9 mouse cellular contexts compared by ENCODE assay signal in genomic region chr5:29894606-29895595, GRCm38 (mm10).
DNase-seq lines count a peak whose midpoint lies in the region; ATAC-seq lines count a peak whose summit lies in the region.
"Had no signal": no experiment of that assay in that cellular context is flagged by ENCODE, and none has a peak within 500 bp of the region (broad histone marks: within the 10 kb centered on the region; RNA-seq: fewer than 3 reads in every experiment).

No protein-coding gene starts in this region.

- no peaks in the 10 kb centered on the region for H3K9me3 ChIP-seq in lung, embryonic 15.5 days
- no peaks in the 10 kb centered on the region for H3K9me3 ChIP-seq in stomach, embryonic 15.5 days

- DNase-seq in A20 (ENCODE audit: low read depth, low spot score), result peak; percentile 35
- peak; percentile 70 for DNase-seq in fibroblast of lung, adult 2 months (ENCODE audit: low read depth)
- DNase-seq in heart, postnatal 4 days, result peak; percentile 33
- DNase-seq in left cerebral cortex, adult 18-20 months (ENCODE audit: low spot score in 2 of 2), result no peak

- no peaks in the 10 kb centered on the region for H3K36me3 ChIP-seq in lung, embryonic 15.5 days
- H3K36me3 ChIP-seq in stomach, embryonic 15.5 days, result no peaks in the 10 kb centered on the region

- ATAC-seq in lung, embryonic 15.5 days (ENCODE audit: borderline replicate concordance, extremely low read depth, low FRiP score, low TSS enrichment), result peak; percentile 31; the same call in 1 of the 2 replicates
- ATAC-seq in stomach, embryonic 15.5 days (ENCODE audit: insufficient read depth, low FRiP score, low read depth), result no peak
- no peak for ATAC-seq in frontal cortex, adult (ENCODE audit: low TSS enrichment)
- no peak for ATAC-seq in erythroblast, adult 5-6 weeks (replicated peaks; ENCODE audit: low FRiP score, poor library complexity, severe bottlenecking)
- ATAC-seq: Patski had no signal

- 49% methylated on average over 9 of the region's 9 CpGs for WGBS in lung, embryonic 15.5 days
- 34% methylated on average over 9 of the region's 9 CpGs for WGBS in stomach, embryonic 15.5 days

- peaks cover 3% of the 10 kb centered on the region; the same call in 1 of the 2 replicates for H3K4me1 ChIP-seq in lung, embryonic 15.5 days
- H3K4me1 ChIP-seq in stomach, embryonic 15.5 days, result no peaks in the 10 kb centered on the region

- no peak overlapping the region for H3K4me3 ChIP-seq in lung, embryonic 15.5 days
- no peak overlapping the region for H3K4me3 ChIP-seq in stomach, embryonic 15.5 days (replicated peaks)

- no peak overlapping the region for H3K4me2 ChIP-seq in lung, embryonic 15.5 days
- peak overlapping the region; percentile 1; the same call in 1 of the 2 replicates for H3K4me2 ChIP-seq in stomach, embryonic 15.5 days

- H3K9ac ChIP-seq in lung, embryonic 15.5 days, result no peak overlapping the region
- no peak overlapping the region for H3K9ac ChIP-seq in stomach, embryonic 15.5 days

- no peaks in the 10 kb centered on the region for H3K27me3 ChIP-seq in lung, embryonic 15.5 days
- H3K27me3 ChIP-seq in stomach, embryonic 15.5 days (replicated peaks), result no peaks in the 10 kb centered on the region
- H3K27me3 ChIP-seq: Patski had no signal

- H3K27ac ChIP-seq in lung, embryonic 15.5 days, result no peak overlapping the region
- H3K27ac ChIP-seq in stomach, embryonic 15.5 days, result peak overlapping the region; percentile 49; the same call in 1 of the 2 replicates

Comparison
In these comparisons a context has a peak if more than half of its experiments do, and no peak if none do; other contexts are left out.
1. DNase-seq: peak in A20 (single experiment), fibroblast of lung, adult 2 months (single experiment) and heart, postnatal 4 days (single experiment); none in left cerebral cortex, adult 18-20 months (0 of 2).